Mouse (Mus musculus): ENCODE data around the gene Ptgir. TPM values are rescaled to one million over a fixed set of nuclear protein-coding genes. Genes with fewer than 3 reads are reported as not detected.

Ptgir gene
- polyA plus RNA-seq (2016; fragmentation: Nextera tagmentation; extraction: Ambion mirVana), result 0.96 and 1.1 TPM in 2 replicates

DNA sequence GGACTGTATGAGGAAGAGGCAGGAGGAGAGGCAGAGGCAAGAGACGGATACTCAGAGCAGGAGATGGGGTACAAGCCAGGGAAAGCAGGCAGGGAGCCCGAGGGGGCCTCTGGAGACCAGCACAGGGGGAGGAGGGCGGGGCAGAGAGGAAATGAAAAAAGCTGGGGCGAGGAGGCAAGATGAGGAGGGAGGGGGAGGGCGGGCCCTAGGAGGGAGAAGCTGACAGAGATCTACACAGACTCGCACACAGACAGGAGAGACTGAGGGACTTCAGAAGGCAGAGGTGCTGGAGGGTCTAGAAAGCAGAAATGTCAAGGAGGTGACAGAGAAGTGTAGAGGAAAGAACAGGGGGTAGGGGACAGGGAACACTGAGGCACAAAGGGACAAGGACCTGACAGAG, at the start of gene Ptgir:
Gene Ptgir (plus strand): TSS at position 210 of the 400 bp plus-strand sequence.
- Histone ChIP-seq H3K9ac (replicated peaks) (peak within 1 kb of the TSS; percentile 27; the same call in 1 of the 2 replicates), H3K9me3 (no peaks in the 10 kb centered on the region), H3K4me2 (peak within 1 kb of the TSS; percentile 13; the same call in 1 of the 2 replicates), H3K36me3 (no peaks in the 10 kb centered on the region), H3K4me3 (replicated peaks) (no peak within 1 kb of the TSS), H3K27ac (0 out of 2 replicates have a peak within 1 kb of the TSS, but pooled peaks have one; percentile 29), H3K4me1 (replicated peaks) (peaks cover 37% of the 10 kb centered on the region), H3K27me3 (no peaks in the 10 kb centered on the region)
- ATAC-seq (ENCODE audit: insufficient number of reproducible peaks, insufficient read depth, low FRiP score, low TSS enrichment, low read depth), result no peak
- 18% methylated on average over 6 of the region's 6 CpGs for WGBS

DNA sequence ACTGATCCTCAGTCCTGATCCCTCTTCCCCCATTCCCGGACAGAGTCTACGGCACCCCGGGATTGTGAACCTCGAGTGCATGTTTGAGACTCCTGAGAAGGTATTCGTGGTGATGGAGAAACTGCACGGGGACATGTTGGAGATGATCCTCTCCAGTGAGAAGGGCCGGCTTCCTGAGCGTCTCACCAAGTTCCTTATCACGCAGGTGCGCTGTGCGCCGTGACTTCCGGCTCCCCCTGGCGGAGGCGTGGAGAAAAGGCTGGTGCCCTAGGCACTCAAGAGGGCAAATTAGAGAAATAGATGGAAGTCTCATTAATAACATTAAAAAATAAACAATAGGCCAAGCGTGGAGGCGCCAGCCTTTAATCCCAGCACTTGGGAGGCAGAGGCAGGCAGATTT, 48.0 kb upstream of the Ptgir start:
- 20% methylated on average over 17 of the region's 17 CpGs for WGBS

GRCm38 (mm10) chr7:16859902-16860651, 46.2 kb upstream of the Ptgir start:
- Histone ChIP-seq H3K4me1 (replicated peaks) (no peaks in the 10 kb centered on the region), H3K4me3 (replicated peaks) (no peak overlapping the region), H3K36me3 (peaks cover 79% of the 10 kb centered on the region), H3K9me3 (peaks cover 4% of the 10 kb centered on the region; the same call in 1 of the 2 replicates), H3K27me3 (no peaks in the 10 kb centered on the region), H3K9ac (replicated peaks) (no peak overlapping the region), H3K4me2 (no peak overlapping the region), H3K27ac (no peak overlapping the region)
- WGBS, result 34% methylated on average over 5 of the region's 5 CpGs
- ATAC-seq (ENCODE audit: insufficient number of reproducible peaks, insufficient read depth, low FRiP score, low TSS enrichment, low read depth), result no peak

More for the DNA sequence above, 48.0 kb upstream of the Ptgir start:
- peaks cover 81% of the 10 kb centered on the region for H3K36me3 ChIP-seq
- H3K27ac ChIP-seq, result no peak overlapping the region
- H3K9ac ChIP-seq (replicated peaks), result no peak overlapping the region
- H3K4me3 ChIP-seq (replicated peaks), result no peak overlapping the region
- H3K4me1 ChIP-seq (replicated peaks), result no peaks in the 10 kb centered on the region
- H3K9me3 ChIP-seq, result peaks cover 4% of the 10 kb centered on the region; the same call in 1 of the 2 replicates
- H3K27me3 ChIP-seq, result no peaks in the 10 kb centered on the region
- ATAC-seq (ENCODE audit: insufficient number of reproducible peaks, insufficient read depth, low FRiP score, low TSS enrichment, low read depth), result no peak
- H3K4me2 ChIP-seq, result no peak overlapping the region

DNA sequence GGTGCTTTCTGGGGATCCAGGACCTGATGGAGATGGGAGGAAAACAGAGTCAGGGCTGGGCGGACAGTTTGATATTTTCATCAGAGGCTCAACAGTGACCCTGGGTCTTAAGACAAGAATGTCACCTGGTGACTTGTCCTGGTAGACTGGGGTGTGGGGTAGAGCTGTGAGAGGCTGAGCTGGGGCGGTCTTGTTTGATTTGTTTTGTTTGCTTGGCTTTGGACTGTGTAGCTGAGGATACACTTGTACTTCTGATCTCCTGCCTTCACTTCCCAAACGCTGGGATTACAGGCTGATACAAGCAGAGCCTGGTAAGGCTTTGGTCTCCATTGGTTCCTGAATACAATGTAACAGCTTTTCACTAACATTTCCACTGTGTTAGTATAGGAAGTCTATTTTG, 38.8 kb upstream of the Ptgir start:
- H3K36me3 ChIP-seq, result peaks cover 78% of the 10 kb centered on the region
- no peak overlapping the region for H3K4me3 ChIP-seq (replicated peaks)
- no peaks in the 10 kb centered on the region for H3K9me3 ChIP-seq
- ATAC-seq (ENCODE audit: insufficient number of reproducible peaks, insufficient read depth, low FRiP score, low TSS enrichment, low read depth), result no peak
- H3K27me3 ChIP-seq, result no peaks in the 10 kb centered on the region
- H3K27ac ChIP-seq, result no peak overlapping the region
- WGBS, result 91% methylated on average over 3 of the region's 3 CpGs
- H3K4me2 ChIP-seq, result no peak overlapping the region
- H3K9ac ChIP-seq (replicated peaks), result no peak overlapping the region
- H3K4me1 ChIP-seq (replicated peaks), result peaks cover 11% of the 10 kb centered on the region

DNA sequence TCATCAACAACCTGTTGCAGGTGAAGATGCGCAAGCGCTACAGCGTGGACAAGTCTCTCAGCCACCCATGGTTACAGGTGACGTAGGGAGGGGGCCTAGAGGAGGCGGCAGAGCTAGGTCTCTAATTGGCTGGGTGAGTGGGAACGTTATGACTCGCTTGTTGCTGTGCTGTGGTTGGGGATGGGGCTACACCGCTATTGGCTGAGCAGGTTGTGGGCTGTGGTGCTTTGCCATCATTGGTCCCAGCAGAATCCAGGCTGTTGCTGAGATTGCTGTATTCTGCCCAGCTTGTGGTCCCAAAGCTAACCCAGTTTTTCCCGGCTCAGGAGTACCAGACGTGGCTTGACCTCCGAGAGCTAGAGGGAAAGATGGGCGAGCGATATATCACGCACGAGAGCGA, 36.8 kb upstream of the Ptgir start:
- peak; percentile 83 for ATAC-seq (ENCODE audit: insufficient number of reproducible peaks, insufficient read depth, low FRiP score, low TSS enrichment, low read depth)
- no peaks in the 10 kb centered on the region for H3K27me3 ChIP-seq
- H3K9ac ChIP-seq (replicated peaks), result peak overlapping the region; percentile 38; the same call in 1 of the 2 replicates
- peak overlapping the region; percentile 50 for H3K4me2 ChIP-seq
- 10% methylated on average over 16 of the region's 16 CpGs for whole genome bisulfite sequencing
- H3K4me3 ChIP-seq (replicated peaks), result peak overlapping the region; percentile 30
- H3K27ac ChIP-seq, result peak overlapping the region; percentile 78
- H3K36me3 ChIP-seq, result peaks cover 60% of the 10 kb centered on the region
- H3K4me1 ChIP-seq (replicated peaks), result peaks cover 11% of the 10 kb centered on the region
- no peaks in the 10 kb centered on the region for H3K9me3 ChIP-seq

DNA sequence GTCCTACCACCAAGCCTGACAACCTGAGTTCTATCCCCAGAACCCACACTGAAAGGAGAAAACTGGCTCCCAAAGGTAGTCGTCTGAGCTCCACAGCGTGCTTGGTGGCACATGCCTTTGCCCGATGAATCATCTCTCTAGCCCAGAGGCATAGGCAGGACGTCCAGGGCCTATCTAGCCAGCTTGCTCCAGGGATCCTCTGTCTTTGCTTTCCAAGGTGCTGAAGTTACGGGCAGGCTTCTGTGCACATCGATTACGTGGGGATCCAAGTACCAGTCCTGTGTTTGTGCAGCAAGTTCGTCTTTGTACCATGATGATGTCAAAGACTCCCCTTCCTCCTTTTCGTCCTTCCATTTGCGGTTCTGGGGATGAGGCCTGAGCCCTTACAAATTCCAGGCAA, 34.7 kb upstream of the Ptgir start:
- no peak overlapping the region for H3K9ac ChIP-seq (replicated peaks)
- no peak overlapping the region for H3K4me2 ChIP-seq
- WGBS, result 81% methylated on average over 10 of the region's 10 CpGs
- peaks cover 40% of the 10 kb centered on the region for H3K36me3 ChIP-seq
- no peak overlapping the region for H3K4me3 ChIP-seq (replicated peaks)
- H3K4me1 ChIP-seq (replicated peaks), result peaks cover 11% of the 10 kb centered on the region
- ATAC-seq (ENCODE audit: insufficient number of reproducible peaks, insufficient read depth, low FRiP score, low TSS enrichment, low read depth), result no peak
- no peaks in the 10 kb centered on the region for H3K27me3 ChIP-seq
- H3K27ac ChIP-seq, result no peak overlapping the region
- no peaks in the 10 kb centered on the region for H3K9me3 ChIP-seq

- Histone ChIP-seq H3K9me3 (no peaks in the 10 kb centered on the region), H3K4me2 (no peak overlapping the region), H3K4me3 (replicated peaks) (no peak overlapping the region), H3K27ac (peak overlapping the region; percentile 12; the same call in 1 of the 2 replicates), H3K27me3 (no peaks in the 10 kb centered on the region), H3K4me1 (replicated peaks) (peaks cover 18% of the 10 kb centered on the region), H3K36me3 (peaks cover 31% of the 10 kb centered on the region), H3K9ac (replicated peaks) (no peak overlapping the region)
- 93% methylated on average over 9 of the region's 9 CpGs for WGBS
- no peak for ATAC-seq (ENCODE audit: insufficient number of reproducible peaks, insufficient read depth, low FRiP score, low TSS enrichment, low read depth)
Measured at GRCm38 (mm10) chr7:16872478-16872877, 33.8 kb upstream of the Ptgir start.

- H3K4me1 ChIP-seq (replicated peaks), result peaks cover 19% of the 10 kb centered on the region
- peaks cover 30% of the 10 kb centered on the region for H3K36me3 ChIP-seq
- H3K9me3 ChIP-seq, result no peaks in the 10 kb centered on the region
- ATAC-seq (ENCODE audit: insufficient number of reproducible peaks, insufficient read depth, low FRiP score, low TSS enrichment, low read depth), result no peak
- no peak overlapping the region for H3K4me2 ChIP-seq
- WGBS, result 97% methylated on average over 4 of the region's 4 CpGs
- no peak overlapping the region for H3K9ac ChIP-seq (replicated peaks)
- H3K27me3 ChIP-seq, result no peaks in the 10 kb centered on the region
- no peak overlapping the region for H3K4me3 ChIP-seq (replicated peaks)
- H3K27ac ChIP-seq, result no peak overlapping the region
Measured at GRCm38 (mm10) chr7:16873392-16873791, 32.9 kb upstream of the Ptgir start.

DNA sequence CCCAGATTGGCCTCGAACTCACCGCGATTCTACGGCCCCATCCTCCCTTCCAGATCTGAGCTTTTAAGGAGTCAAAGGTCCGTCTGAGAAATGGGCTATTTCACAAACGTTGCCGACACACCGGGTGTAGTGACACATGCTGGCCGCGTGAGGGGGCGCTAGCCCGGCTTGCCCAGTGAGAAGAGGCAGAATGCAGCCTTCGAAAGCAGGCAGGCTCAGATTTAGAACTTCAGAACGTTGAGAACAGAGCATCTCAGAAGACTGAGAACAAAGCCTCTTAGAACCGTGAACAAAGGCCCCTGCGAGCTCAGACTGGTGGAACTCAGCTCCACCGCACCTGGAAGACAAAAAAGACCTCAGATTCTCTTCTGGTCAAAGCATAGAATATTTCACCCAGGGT, 32.1 kb upstream of the Ptgir start:
- peak overlapping the region; percentile 88 for H3K4me3 ChIP-seq (replicated peaks)
- no peaks in the 10 kb centered on the region for H3K27me3 ChIP-seq
- H3K4me2 ChIP-seq, result peak overlapping the region; percentile 44
- ATAC-seq (ENCODE audit: insufficient number of reproducible peaks, insufficient read depth, low FRiP score, low TSS enrichment, low read depth), result no peak
- peaks cover 24% of the 10 kb centered on the region for H3K4me1 ChIP-seq (replicated peaks)
- H3K27ac ChIP-seq, result peak overlapping the region; percentile 93
- H3K36me3 ChIP-seq, result peaks cover 33% of the 10 kb centered on the region
- H3K9me3 ChIP-seq, result no peaks in the 10 kb centered on the region
- 4% methylated on average over 17 of the region's 17 CpGs for WGBS
- H3K9ac ChIP-seq (replicated peaks), result peak overlapping the region; percentile 38

GRCm38 (mm10) chr7:16874756-16875309, 31.5 kb upstream of the Ptgir start:
- H3K27me3 ChIP-seq, result no peaks in the 10 kb centered on the region
- H3K36me3 ChIP-seq, result peaks cover 35% of the 10 kb centered on the region
- H3K4me1 ChIP-seq (replicated peaks), result peaks cover 26% of the 10 kb centered on the region
- WGBS, result under 1% methylated on average over 33 of the region's 33 CpGs
- peak overlapping the region; percentile 83 for H3K4me2 ChIP-seq
- ATAC-seq (ENCODE audit: insufficient number of reproducible peaks, insufficient read depth, low FRiP score, low TSS enrichment, low read depth), result peak; percentile 92
- no peaks in the 10 kb centered on the region for H3K9me3 ChIP-seq
- H3K27ac ChIP-seq, result peak overlapping the region; percentile 96
- peak overlapping the region; percentile 92 for H3K9ac ChIP-seq (replicated peaks)
- H3K4me3 ChIP-seq (replicated peaks), result peak overlapping the region; percentile 88

DNA sequence AGATGAGACGGTGACA, 31.2 kb upstream of the Ptgir start, which contains the start of gene Dact3:
Gene Dact3 (plus strand): TSS at position 8 of the 16 bp plus-strand sequence.
- no peaks in the 10 kb centered on the region for H3K9me3 ChIP-seq
- H3K36me3 ChIP-seq, result peaks cover 32% of the 10 kb centered on the region
- peaks cover 26% of the 10 kb centered on the region for H3K4me1 ChIP-seq (replicated peaks)
- no peak for ATAC-seq (ENCODE audit: insufficient number of reproducible peaks, insufficient read depth, low FRiP score, low TSS enrichment, low read depth)
- H3K4me3 ChIP-seq (replicated peaks), result peak within 1 kb of the TSS; percentile 88
- peak within 1 kb of the TSS; percentile 96 for H3K27ac ChIP-seq
- H3K4me2 ChIP-seq, result peak within 1 kb of the TSS; percentile 83
- no peaks in the 10 kb centered on the region for H3K27me3 ChIP-seq
- WGBS, result 0% methylated on average over 1 of the region's 1 CpGs
- peak within 1 kb of the TSS; percentile 92 for H3K9ac ChIP-seq (replicated peaks)

DNA sequence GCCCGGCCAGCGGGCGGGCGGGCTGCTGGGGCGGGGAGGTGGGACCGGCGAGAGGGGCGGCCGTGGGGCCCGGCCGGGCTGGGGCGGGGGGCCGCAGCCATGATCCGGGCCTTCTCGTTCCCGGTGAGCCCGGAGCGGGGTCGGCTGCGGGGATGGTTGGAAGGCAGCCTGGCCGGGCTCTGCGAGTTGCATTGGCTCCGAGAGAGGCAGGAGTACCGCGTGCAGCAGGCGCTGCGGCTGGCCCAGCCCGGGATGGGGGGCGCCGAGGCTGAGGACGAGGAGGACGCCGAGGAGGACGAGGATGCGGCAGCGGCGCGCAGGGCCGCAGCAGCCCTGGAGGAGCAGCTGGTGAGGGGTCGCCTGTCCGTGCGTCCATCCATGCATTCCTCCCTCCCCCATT, 31.0 kb upstream of the Ptgir start:
- Histone ChIP-seq H3K27me3 (no peaks in the 10 kb centered on the region), H3K27ac (peak overlapping the region; percentile 96), H3K36me3 (peaks cover 32% of the 10 kb centered on the region), H3K9me3 (no peaks in the 10 kb centered on the region), H3K4me3 (replicated peaks) (peak overlapping the region; percentile 88), H3K4me1 (replicated peaks) (peaks cover 27% of the 10 kb centered on the region), H3K9ac (replicated peaks) (peak overlapping the region; percentile 92), H3K4me2 (peak overlapping the region; percentile 83)
- WGBS, result 0% methylated on average over 32 of the region's 42 CpGs
- no peak for ATAC-seq (ENCODE audit: insufficient number of reproducible peaks, insufficient read depth, low FRiP score, low TSS enrichment, low read depth)
